Mouse (Mus musculus): Measurements from ENCODE around the gene Plekhg4. TPM values are rescaled to one million over a fixed set of nuclear protein-coding genes. Genes with fewer than 3 reads are reported as not detected.

Gene Plekhg4
- polyA plus RNA-seq, 1 experiment from 2014 or later, result 2.4 TPM

GRCm38 (mm10) chr8:105409947-105410346 is 36.9 kb downstream of the Plekhg4 start:
- no peak for ATAC-seq (ENCODE audit: low FRiP score)
- 91% methylated on average over 6 of the region's 6 CpGs for WGBS
- H3K27ac ChIP-seq (replicated peaks), result no peak overlapping the region
- no peak overlapping the region for H3K4me3 ChIP-seq (replicated peaks)
- peaks cover 11% of the 10 kb centered on the region for H3K4me1 ChIP-seq
- peaks cover 14% of the 10 kb centered on the region; the same call in 1 of the 2 replicates for H3K27me3 ChIP-seq (replicated peaks)
- no peaks in the 10 kb centered on the region for H3K9me3 ChIP-seq (replicated peaks)
- H3K36me3 ChIP-seq, result no peaks in the 10 kb centered on the region
- H3K4me2 ChIP-seq, result no peak overlapping the region
- no peak overlapping the region for H3K9ac ChIP-seq (replicated peaks)

- Histone ChIP-seq H3K27me3 (replicated peaks) (peaks cover 14% of the 10 kb centered on the region; the same call in 1 of the 2 replicates), H3K9ac (replicated peaks) (no peak within 1 kb of the TSS), H3K27ac (replicated peaks) (no peak within 1 kb of the TSS), H3K9me3 (replicated peaks) (no peaks in the 10 kb centered on the region), H3K36me3 (no peaks in the 10 kb centered on the region), H3K4me1 (peaks cover 11% of the 10 kb centered on the region), H3K4me3 (replicated peaks) (peak within 1 kb of the TSS; percentile 35), H3K4me2 (peak within 1 kb of the TSS; percentile 67)
- WGBS, result under 1% methylated on average over 32 of the region's 34 CpGs
- ATAC-seq (ENCODE audit: low FRiP score), result peak; percentile 57
Observed at GRCm38 (mm10) chr8:105413391-105413790, 40.3 kb downstream of the Plekhg4 start, which contains the start of the genes Kctd19 and Lrrc36. Gene Kctd19 (minus strand): TSS chr8:105413502. Gene Lrrc36 (plus strand): TSS chr8:105413571.

DNA sequence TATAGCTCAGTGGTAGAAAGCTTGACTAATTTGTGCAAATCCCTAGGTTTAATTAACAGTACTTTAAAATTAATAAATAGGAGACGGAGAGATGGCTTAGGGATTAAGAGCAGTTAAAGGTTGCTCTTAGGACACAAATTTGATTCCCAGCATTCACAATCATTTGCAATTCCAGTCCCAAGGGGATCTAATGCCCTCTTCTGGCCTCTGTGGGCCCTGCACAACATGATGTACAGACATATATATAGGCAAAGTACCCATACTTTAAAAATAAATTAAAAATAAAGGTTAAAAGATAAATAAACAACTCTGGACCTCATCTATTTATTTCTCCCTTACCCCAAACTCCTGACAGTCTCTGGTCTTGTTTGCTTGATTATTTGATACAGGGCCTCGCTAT is 45.9 kb downstream of the Plekhg4 start:
- H3K27ac ChIP-seq (replicated peaks), result no peak overlapping the region

DNA sequence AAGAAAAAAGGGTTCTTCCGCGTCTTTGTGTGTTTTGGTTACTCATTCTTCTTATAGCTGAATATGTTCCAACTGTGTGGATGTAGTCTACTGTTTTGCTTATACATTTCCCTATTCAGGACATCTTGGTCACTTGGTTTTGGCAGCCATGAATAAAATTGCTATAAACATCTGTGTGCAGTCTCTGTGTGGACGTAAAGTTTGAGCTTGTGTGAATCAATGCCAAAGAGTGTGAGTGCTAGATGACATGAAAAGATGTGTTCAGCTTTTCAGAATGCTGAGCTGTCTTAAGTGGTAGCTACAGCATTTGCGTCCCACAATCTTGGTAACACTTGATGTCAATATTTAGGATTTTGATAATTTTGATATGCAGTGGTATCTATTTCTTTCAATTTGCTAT is 46.7 kb downstream of the Plekhg4 start:
- Histone ChIP-seq H3K27ac (replicated peaks) (no peak overlapping the region), H3K36me3 (no peaks in the 10 kb centered on the region), H3K27me3 (replicated peaks) (no peaks in the 10 kb centered on the region), H3K4me3 (replicated peaks) (no peak overlapping the region), H3K9ac (replicated peaks) (no peak overlapping the region), H3K4me1 (no peaks in the 10 kb centered on the region), H3K9me3 (replicated peaks) (no peaks in the 10 kb centered on the region), H3K4me2 (no peak overlapping the region)
- no peak for ATAC-seq (ENCODE audit: low FRiP score)
- WGBS, result 88% methylated on average over 4 of the region's 4 CpGs

More for the DNA sequence above, 45.9 kb downstream of the Plekhg4 start:
- WGBS, result 74% methylated on average over 2 of the region's 2 CpGs
- Histone ChIP-seq H3K9me3 (replicated peaks) (no peaks in the 10 kb centered on the region), H3K4me3 (replicated peaks) (no peak overlapping the region), H3K9ac (replicated peaks) (no peak overlapping the region), H3K4me1 (peaks cover 2% of the 10 kb centered on the region; the same call in 1 of the 2 replicates), H3K36me3 (no peaks in the 10 kb centered on the region), H3K4me2 (no peak overlapping the region), H3K27me3 (replicated peaks) (peaks cover 2% of the 10 kb centered on the region; the same call in 1 of the 2 replicates)
- no peak for ATAC-seq (ENCODE audit: low FRiP score)

- Histone ChIP-seq H3K4me3 (replicated peaks) (no peak overlapping the region), H3K27me3 (replicated peaks) (no peaks in the 10 kb centered on the region), H3K9me3 (replicated peaks) (no peaks in the 10 kb centered on the region), H3K4me2 (no peak overlapping the region), H3K9ac (replicated peaks) (no peak overlapping the region), H3K27ac (replicated peaks) (no peak overlapping the region), H3K4me1 (no peaks in the 10 kb centered on the region), H3K36me3 (no peaks in the 10 kb centered on the region)
- WGBS, result 79% methylated on average over 1 of the region's 1 CpGs
- ATAC-seq (ENCODE audit: low FRiP score), result no peak
Observed at GRCm38 (mm10) chr8:105422006-105422405, 48.9 kb downstream of the Plekhg4 start.

- Histone ChIP-seq H3K9ac (replicated peaks) (no peak overlapping the region), H3K9me3 (replicated peaks) (no peaks in the 10 kb centered on the region), H3K4me1 (peaks cover 7% of the 10 kb centered on the region), H3K27ac (replicated peaks) (no peak overlapping the region), H3K4me3 (replicated peaks) (no peak overlapping the region), H3K36me3 (no peaks in the 10 kb centered on the region), H3K4me2 (no peak overlapping the region), H3K27me3 (replicated peaks) (no peaks in the 10 kb centered on the region)
- WGBS, result 75% methylated on average over 6 of the region's 6 CpGs
- ATAC-seq (ENCODE audit: low FRiP score), result no peak
Observed at GRCm38 (mm10) chr8:105426878-105427277, 53.8 kb downstream of the Plekhg4 start.

DNA sequence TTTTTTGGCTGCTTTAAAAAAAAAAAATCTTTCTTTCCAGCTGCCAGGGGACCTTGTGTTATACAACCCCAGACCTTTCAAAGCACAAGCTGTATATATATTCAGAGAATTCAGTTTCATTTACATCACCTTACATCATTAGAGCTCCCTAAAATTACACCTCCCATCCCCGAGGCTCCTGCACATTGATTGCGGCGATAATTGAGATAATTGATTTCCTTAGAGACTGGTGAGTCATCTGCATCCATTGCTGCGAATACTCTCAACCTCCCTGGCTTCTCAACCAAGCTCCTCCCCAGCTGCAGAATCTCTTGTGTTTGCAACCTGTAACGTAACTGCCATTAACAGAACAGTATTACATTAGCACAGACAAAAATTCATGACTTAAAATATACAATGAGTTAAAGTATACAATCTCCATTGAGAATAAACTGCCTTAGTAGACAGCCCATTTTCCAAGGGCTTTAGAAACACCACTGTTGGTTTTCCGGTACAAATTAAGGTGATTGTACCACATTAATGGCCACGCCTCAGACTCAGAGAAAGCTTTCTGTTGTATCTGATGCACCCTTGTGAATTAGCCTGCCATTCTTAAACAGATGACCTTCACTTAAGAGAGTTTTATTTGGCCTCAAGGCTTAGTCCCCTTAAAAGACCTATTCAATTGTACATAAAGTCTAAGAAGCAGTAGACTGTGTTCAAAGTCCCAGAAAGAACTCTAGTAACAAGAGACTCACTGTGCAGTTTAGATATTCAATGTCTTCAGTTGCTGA is 58.9 kb downstream of the Plekhg4 start:
- H3K27ac ChIP-seq (replicated peaks), result no peak overlapping the region
- 24% methylated on average over 7 of the region's 7 CpGs for WGBS

More for the DNA sequence above, 58.9 kb downstream of the Plekhg4 start:
- Histone ChIP-seq H3K27me3 (replicated peaks) (no peaks in the 10 kb centered on the region), H3K9me3 (replicated peaks) (no peaks in the 10 kb centered on the region), H3K4me3 (replicated peaks) (no peak overlapping the region), H3K4me1 (peaks cover 22% of the 10 kb centered on the region), H3K9ac (replicated peaks) (no peak overlapping the region), H3K4me2 (no peak overlapping the region), H3K36me3 (no peaks in the 10 kb centered on the region)
- no peak for ATAC-seq (ENCODE audit: low FRiP score)

Other genes starting within 250 kb of the Plekhg4 start
- 0.18 TPM in 1 of 2 replicates, not detected in the other for gene Ces4a, start 241.5 kb upstream of the Plekhg4 start, polyA plus RNA-seq (2015; fragmentation: Nextera tagmentation; extraction: Ambion mirVana)
- gene Cbfb, start 202.6 kb upstream of the Plekhg4 start, polyA plus RNA-seq (2015; fragmentation: Nextera tagmentation; extraction: Ambion mirVana), result 34.0 and 38.6 TPM in 2 replicates
- gene D230025D16Rik, start 148.1 kb upstream of the Plekhg4 start, polyA plus RNA-seq (2015; fragmentation: Nextera tagmentation; extraction: Ambion mirVana), result 27.7 and 30.3 TPM in 2 replicates
- 12.3 and 12.4 TPM in 2 replicates for gene B3gnt9, start 118.1 kb upstream of the Plekhg4 start, polyA plus RNA-seq (2015; fragmentation: Nextera tagmentation; extraction: Ambion mirVana)
- gene Tradd, start 108.7 kb upstream of the Plekhg4 start, polyA plus RNA-seq (2015; fragmentation: Nextera tagmentation; extraction: Ambion mirVana), result 20.7 and 24.3 TPM in 2 replicates
- gene Fbxl8, start 108.6 kb upstream of the Plekhg4 start, polyA plus RNA-seq (2015; fragmentation: Nextera tagmentation; extraction: Ambion mirVana), result 1.9 and 3.0 TPM in 2 replicates
- gene Hsf4, start 103.5 kb upstream of the Plekhg4 start, polyA plus RNA-seq (2015; fragmentation: Nextera tagmentation; extraction: Ambion mirVana), result 0.45 and 0.92 TPM in 2 replicates
- gene Nol3, start 97.1 kb upstream of the Plekhg4 start, polyA plus RNA-seq (2015; fragmentation: Nextera tagmentation; extraction: Ambion mirVana), result 5.7 and 6.2 TPM in 2 replicates
- gene 4931428F04Rik, start 83.4 kb upstream of the Plekhg4 start, polyA plus RNA-seq (2015; fragmentation: Nextera tagmentation; extraction: Ambion mirVana), result 104 and 122 TPM in 2 replicates
- gene Exoc3l, start 77.2 kb upstream of the Plekhg4 start, polyA plus RNA-seq (2015; fragmentation: Nextera tagmentation; extraction: Ambion mirVana), result 10.6 and 11.3 TPM in 2 replicates
- 41.6 and 61.6 TPM in 2 replicates for gene E2f4, start 75.6 kb upstream of the Plekhg4 start, polyA plus RNA-seq (2015; fragmentation: Nextera tagmentation; extraction: Ambion mirVana)
- gene Elmo3, start 67.7 kb upstream of the Plekhg4 start, polyA plus RNA-seq (2015; fragmentation: Nextera tagmentation; extraction: Ambion mirVana), result 1.1 and 4.7 TPM in 2 replicates
- 0.55 and 1.2 TPM in 2 replicates for gene Lrrc29, start 47.0 kb upstream of the Plekhg4 start, polyA plus RNA-seq (2015; fragmentation: Nextera tagmentation; extraction: Ambion mirVana)
- 141 and 159 TPM in 2 replicates for gene Tmem208, start 46.9 kb upstream of the Plekhg4 start, polyA plus RNA-seq (2015; fragmentation: Nextera tagmentation; extraction: Ambion mirVana)
- gene Fhod1, start 25.3 kb upstream of the Plekhg4 start, polyA plus RNA-seq (2015; fragmentation: Nextera tagmentation; extraction: Ambion mirVana), result 0.79 and 0.89 TPM in 2 replicates
- 9.4 and 10.9 TPM in 2 replicates for gene Slc9a5, start 24.4 kb upstream of the Plekhg4 start, polyA plus RNA-seq (2015; fragmentation: Nextera tagmentation; extraction: Ambion mirVana)
- gene Kctd19, start 40.2 kb downstream of the Plekhg4 start, polyA plus RNA-seq (2015; fragmentation: Nextera tagmentation; extraction: Ambion mirVana), result not detected in 2 replicates
- gene Lrrc36, start 40.3 kb downstream of the Plekhg4 start, polyA plus RNA-seq (2015; fragmentation: Nextera tagmentation; extraction: Ambion mirVana), result 0.23 and 0.27 TPM in 2 replicates
- 253 and 288 TPM in 2 replicates for gene Tppp3, start 98.3 kb downstream of the Plekhg4 start, polyA plus RNA-seq (2015; fragmentation: Nextera tagmentation; extraction: Ambion mirVana)
- gene Zdhhc1, start 123.6 kb downstream of the Plekhg4 start, polyA plus RNA-seq (2015; fragmentation: Nextera tagmentation; extraction: Ambion mirVana), result 36.6 and 36.8 TPM in 2 replicates
- 1.0 and 1.1 TPM in 2 replicates for gene Hsd11b2, start 145.5 kb downstream of the Plekhg4 start, polyA plus RNA-seq (2015; fragmentation: Nextera tagmentation; extraction: Ambion mirVana)
- gene Atp6v0d1, start 192.8 kb downstream of the Plekhg4 start, polyA plus RNA-seq (2015; fragmentation: Nextera tagmentation; extraction: Ambion mirVana), result 219 and 243 TPM in 2 replicates
- gene Ripor1, start 232.0 kb downstream of the Plekhg4 start, polyA plus RNA-seq (2015; fragmentation: Nextera tagmentation; extraction: Ambion mirVana), result 34.0 and 37.4 TPM in 2 replicates

All from neural tube, embryonic 15.5 days (tissue).